Mouse (Mus musculus): ENCODE measurements at regions not wholly inside any gene's neighbourhood (a gene's known extent, or its start where the extent isn't known, plus 50 kb on each side); places are given as distances from the start of the nearest gene placed in this dataset.

- DNase-seq (ENCODE audit: extremely low spot score) = no peak
Observed at GRCm38 (mm10) chrX:92791023-92791346, 191.6 kb upstream of the Mageb18 start.

- no peak for DNase-seq (ENCODE audit: extremely low spot score)
Observed at GRCm38 (mm10) chrX:92790323-92791022, 191.1 kb upstream of the Mageb18 start.

GRCm38 (mm10) chrX:92786814-92787213 is 187.4 kb upstream of the Mageb18 start:
- DNase-seq (ENCODE audit: extremely low spot score) = no peak

- DNase-seq (ENCODE audit: extremely low spot score) = no peak
Observed at GRCm38 (mm10) chrX:92740026-92740425, 140.7 kb upstream of the Mageb18 start.

- DNase-seq (ENCODE audit: extremely low spot score) = no peak
Observed at GRCm38 (mm10) chrX:92710279-92710678, 110.9 kb upstream of the Mageb18 start.

- no peak for DNase-seq (ENCODE audit: extremely low spot score)
Observed at GRCm38 (mm10) chrX:92679761-92680160, 80.4 kb upstream of the Mageb18 start.

GRCm38 (mm10) chrX:92661168-92661567 is 61.8 kb upstream of the Mageb18 start:
- DNase-seq (ENCODE audit: extremely low spot score) = peak; percentile 1
